Mouse (Mus musculus) midbrain, embryonic 12.5 days (tissue): ENCODE measurements around the gene Ppp1r12a. TPM values are rescaled to one million over a fixed set of nuclear protein-coding genes. Genes with fewer than 3 reads are reported as not detected.
A peak's percentile ranks its signal among the peaks of the same experiment; 100 is the strongest.

Experiments
- ATAC-seq: fragments of 200-750 bp; cut with Nextera tagmentation; 2 replicates; pipeline ENCODE4 v1.8.0; 2017; ENCODE audit warnings: low read depth, moderate TSS enrichment, moderate library complexity; ENCODE audit not compliant: low FRiP score
- H3K27ac ChIP-seq: fragments of 300-500 bp; sonication (generic); replicated peaks from 2 replicates; pipeline ENCODE4 v1.5.1; 2016; ENCODE audit warnings: mild to moderate bottlenecking
- H3K27me3 ChIP-seq: fragments of 300-500 bp; sonication (generic); 2 replicates; pipeline ENCODE4 v1.6.1; 2016; ENCODE audit warnings: mild to moderate bottlenecking
- H3K36me3 ChIP-seq: fragments of 300-500 bp; sonication (generic); 2 replicates; pipeline ENCODE4 v1.6.1; 2016
- H3K4me1 ChIP-seq: fragments of 300-500 bp; sonication (generic); 2 replicates; pipeline ENCODE4 v1.6.1; 2016
- H3K4me2 ChIP-seq: fragments of 300-500 bp; sonication (generic); replicated peaks from 2 replicates; pipeline ENCODE4 v1.6.1; 2016; ENCODE audit warnings: mild to moderate bottlenecking, moderate library complexity
- H3K4me3 ChIP-seq: fragments of 300-500 bp; sonication (generic); 2 replicates; pipeline ENCODE4 v1.5.1; 2016; ENCODE audit warnings: mild to moderate bottlenecking
- H3K9ac ChIP-seq: fragments of 300-500 bp; sonication (generic); replicated peaks from 2 replicates; pipeline ENCODE4 v1.6.1; 2016; ENCODE audit warnings: mild to moderate bottlenecking, moderate library complexity
- H3K9me3 ChIP-seq: fragments of 300-500 bp; sonication (generic); 2 replicates; pipeline ENCODE4 v1.6.1; 2016; ENCODE audit warnings: mild to moderate bottlenecking
- WGBS: fragments of 180-500 bp; shearing (Covaris S2); methylation state at CpG from one replicate; pipeline ENCODE4 v1.1.7; 2016; 5-methylcytosine and 5-hydroxymethylcytosine counted together
- polyA plus RNA-seq: library from polyadenylated mRNA; unstranded; fragments of >200 nt; fragmentation: Nextera tagmentation; extraction: Ambion mirVana; gene quantifications from 2 replicates; pipeline ENCODE4 v1.2.1, GENCODE M21; 2016

Ppp1r12a gene
- 83.4 and 90.9 TPM in 2 replicates for polyA plus RNA-seq

DNA sequence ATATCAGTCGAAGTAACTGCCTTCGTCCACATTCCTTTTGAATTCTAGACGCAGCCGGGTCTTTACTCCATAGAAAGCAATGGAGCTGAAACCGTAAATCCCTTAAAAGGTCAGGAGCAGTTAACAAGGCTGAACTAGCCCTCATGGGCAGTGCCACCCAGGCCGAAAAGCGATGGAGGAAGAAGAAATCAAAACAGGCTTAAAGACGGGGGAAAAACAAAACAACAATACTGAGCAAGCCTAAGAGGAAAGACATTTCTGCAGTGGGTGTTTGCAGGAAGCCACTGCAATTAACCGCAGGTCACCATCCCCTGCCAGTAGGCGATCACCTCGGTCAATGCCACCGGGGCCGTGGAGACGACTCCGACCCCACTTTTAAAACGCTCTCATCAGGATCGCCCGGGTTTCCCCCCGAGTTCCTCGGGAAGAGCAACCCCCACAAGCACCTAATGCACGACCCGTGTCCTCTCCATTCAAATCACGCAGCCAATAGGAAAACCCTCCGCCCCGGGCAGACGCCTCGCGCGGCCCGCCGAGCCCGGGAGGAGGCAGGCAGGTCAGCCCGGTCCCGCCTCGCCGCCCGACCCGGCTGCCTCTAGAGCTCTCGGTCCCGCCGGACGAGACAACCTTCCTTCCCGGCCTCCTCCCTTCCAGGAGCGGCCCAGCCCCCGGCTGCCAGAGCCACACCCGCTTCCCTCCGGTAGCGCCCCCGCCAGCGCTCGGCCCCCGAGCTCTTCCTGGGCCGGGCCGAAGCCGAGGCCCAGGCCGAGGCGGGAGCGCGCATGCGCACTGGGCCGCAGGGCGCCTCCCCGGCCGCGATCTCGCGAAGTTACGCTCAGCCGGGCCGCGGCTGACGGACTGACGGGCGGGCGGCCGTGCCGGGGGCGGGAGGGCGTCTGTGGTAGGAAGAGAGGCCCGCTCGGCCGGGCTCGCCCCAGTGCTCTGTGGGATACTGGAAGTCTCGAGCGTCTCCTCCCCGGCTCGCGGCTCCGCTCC, at the start of gene Ppp1r12a:
Gene Ppp1r12a, plus strand, starts transcription at position 933 of the 996 bp plus-strand sequence.
- under 1% methylated on average over 86 of the region's 89 CpGs for WGBS
- Histone ChIP-seq H3K9ac (peak within 1 kb of the TSS; percentile 99), H3K4me3 (peak within 1 kb of the TSS; percentile 99), H3K27ac (peak within 1 kb of the TSS; percentile 99), H3K36me3 (no peaks in the 10 kb centered on the region), H3K9me3 (no peaks in the 10 kb centered on the region), H3K27me3 (no peaks in the 10 kb centered on the region), H3K4me1 (peaks cover 21% of the 10 kb centered on the region), H3K4me2 (peak within 1 kb of the TSS; percentile 73)
- peak; percentile 96 for ATAC-seq

GRCm38 (mm10) chr10:108113361-108114237, 48.4 kb upstream of the Ppp1r12a start:
- 50% methylated on average over 17 of the region's 17 CpGs for WGBS
- H3K27me3 ChIP-seq, result no peaks in the 10 kb centered on the region
- ATAC-seq, result peak; percentile 70
- peak overlapping the region; percentile 36 for H3K4me2 ChIP-seq
- no peaks in the 10 kb centered on the region for H3K9me3 ChIP-seq
- no peak overlapping the region for H3K4me3 ChIP-seq
- no peak overlapping the region for H3K27ac ChIP-seq
- H3K36me3 ChIP-seq, result no peaks in the 10 kb centered on the region
- no peak overlapping the region for H3K9ac ChIP-seq
- no peaks in the 10 kb centered on the region for H3K4me1 ChIP-seq

- Histone ChIP-seq H3K36me3 (no peaks in the 10 kb centered on the region), H3K9me3 (no peaks in the 10 kb centered on the region), H3K4me1 (no peaks in the 10 kb centered on the region), H3K9ac (no peak overlapping the region), H3K27ac (no peak overlapping the region), H3K4me2 (no peak overlapping the region), H3K27me3 (no peaks in the 10 kb centered on the region), H3K4me3 (no peak overlapping the region)
- no peak for ATAC-seq
- WGBS, result 84% methylated on average over 13 of the region's 13 CpGs
Measured at GRCm38 (mm10) chr10:108118200-108119163, 43.5 kb upstream of the Ppp1r12a start.

GRCm38 (mm10) chr10:108119416-108119815, 42.6 kb upstream of the Ppp1r12a start:
- no peak overlapping the region for H3K9ac ChIP-seq
- H3K27ac ChIP-seq, result no peak overlapping the region
- ATAC-seq, result no peak
- H3K4me1 ChIP-seq, result no peaks in the 10 kb centered on the region
- 60% methylated on average over 1 of the region's 1 CpGs for WGBS
- no peaks in the 10 kb centered on the region for H3K36me3 ChIP-seq
- no peaks in the 10 kb centered on the region for H3K9me3 ChIP-seq
- no peaks in the 10 kb centered on the region for H3K27me3 ChIP-seq
- no peak overlapping the region for H3K4me3 ChIP-seq
- H3K4me2 ChIP-seq, result no peak overlapping the region

DNA sequence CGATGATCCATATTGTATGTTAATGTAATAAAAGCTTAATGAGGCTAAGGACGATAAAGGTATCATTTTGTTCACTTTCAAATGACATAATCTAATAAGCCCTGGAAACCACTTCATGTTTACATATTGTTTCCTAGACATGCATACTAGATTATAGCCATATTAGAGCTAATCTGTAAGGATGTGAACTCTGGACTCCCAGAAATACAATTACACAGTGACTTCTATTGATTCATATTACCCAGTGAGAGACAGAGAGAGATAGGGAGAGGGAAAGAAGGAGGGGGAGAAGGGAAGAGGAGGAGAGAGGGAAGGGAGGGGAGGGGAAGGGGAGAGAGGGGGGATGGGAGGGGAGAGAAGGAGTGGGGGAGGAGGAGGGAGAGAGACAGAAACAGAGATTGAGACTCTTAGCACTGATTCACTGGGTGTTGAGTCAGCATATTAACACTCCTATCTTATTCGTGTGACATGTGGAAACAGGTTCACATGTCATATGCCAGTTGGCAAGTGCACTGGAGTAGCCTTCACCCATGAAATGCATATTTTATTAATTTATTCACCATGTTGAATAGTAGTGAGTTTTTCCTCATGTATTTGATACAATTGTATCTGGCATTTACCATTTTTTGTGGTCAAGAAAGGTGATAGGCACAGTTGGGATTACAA, 36.9 kb upstream of the Ppp1r12a start:
- Histone ChIP-seq H3K36me3 (no peaks in the 10 kb centered on the region), H3K4me3 (no peak overlapping the region), H3K4me1 (no peaks in the 10 kb centered on the region), H3K4me2 (no peak overlapping the region), H3K9ac (no peak overlapping the region), H3K9me3 (no peaks in the 10 kb centered on the region), H3K27ac (no peak overlapping the region), H3K27me3 (no peaks in the 10 kb centered on the region)
- 91% methylated on average over 3 of the region's 3 CpGs for WGBS
- ATAC-seq, result no peak

GRCm38 (mm10) chr10:108129167-108129566, 32.8 kb upstream of the Ppp1r12a start:
- 85% methylated on average over 3 of the region's 3 CpGs for WGBS
- Histone ChIP-seq H3K27ac (no peak overlapping the region), H3K9me3 (no peaks in the 10 kb centered on the region), H3K36me3 (no peaks in the 10 kb centered on the region), H3K9ac (no peak overlapping the region), H3K4me3 (no peak overlapping the region), H3K4me2 (no peak overlapping the region), H3K27me3 (no peaks in the 10 kb centered on the region), H3K4me1 (no peaks in the 10 kb centered on the region)
- no peak for ATAC-seq

- no peak overlapping the region for H3K9ac ChIP-seq
- WGBS, result 86% methylated on average over 6 of the region's 6 CpGs
- no peaks in the 10 kb centered on the region for H3K36me3 ChIP-seq
- H3K4me1 ChIP-seq, result no peaks in the 10 kb centered on the region
- H3K27me3 ChIP-seq, result no peaks in the 10 kb centered on the region
- no peak overlapping the region for H3K4me2 ChIP-seq
- no peak overlapping the region for H3K27ac ChIP-seq
- H3K4me3 ChIP-seq, result no peak overlapping the region
- ATAC-seq, result no peak
- H3K9me3 ChIP-seq, result no peaks in the 10 kb centered on the region
Measured at GRCm38 (mm10) chr10:108131858-108132257, 30.1 kb upstream of the Ppp1r12a start.

- no peaks in the 10 kb centered on the region for H3K9me3 ChIP-seq
- ATAC-seq, result peak; percentile 62; the same call in 1 of the 2 replicates
- WGBS, result 87% methylated on average over 6 of the region's 6 CpGs
- no peak overlapping the region for H3K4me3 ChIP-seq
- no peaks in the 10 kb centered on the region for H3K4me1 ChIP-seq
- H3K36me3 ChIP-seq, result no peaks in the 10 kb centered on the region
- H3K9ac ChIP-seq, result no peak overlapping the region
- no peak overlapping the region for H3K27ac ChIP-seq
- H3K4me2 ChIP-seq, result no peak overlapping the region
- H3K27me3 ChIP-seq, result no peaks in the 10 kb centered on the region
Measured at GRCm38 (mm10) chr10:108133253-108133652, 28.7 kb upstream of the Ppp1r12a start.

DNA sequence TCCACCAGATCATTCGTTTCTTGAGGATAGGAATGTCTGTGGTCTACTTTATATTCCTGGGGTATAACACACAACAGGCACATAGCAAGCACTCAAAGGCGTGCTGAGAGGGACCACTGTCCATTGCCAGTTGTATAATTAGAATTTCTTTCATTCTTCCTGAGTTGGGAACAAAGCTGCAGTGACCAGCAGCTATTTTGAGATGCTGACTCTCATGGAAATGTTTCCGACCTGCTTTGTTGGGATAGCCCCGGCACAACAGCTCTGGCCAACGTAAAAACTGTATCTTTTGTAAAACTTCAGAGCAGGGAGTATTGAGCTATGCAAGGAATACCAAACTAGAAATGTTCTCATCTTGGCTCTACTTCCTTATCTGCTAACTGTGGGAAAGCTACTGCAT, 28.2 kb upstream of the Ppp1r12a start:
- peak; percentile 30; the same call in 1 of the 2 replicates for ATAC-seq
- WGBS, result 62% methylated on average over 5 of the region's 5 CpGs
- Histone ChIP-seq H3K4me2 (no peak overlapping the region), H3K9ac (no peak overlapping the region), H3K36me3 (no peaks in the 10 kb centered on the region), H3K4me1 (no peaks in the 10 kb centered on the region), H3K27ac (no peak overlapping the region), H3K9me3 (no peaks in the 10 kb centered on the region), H3K27me3 (no peaks in the 10 kb centered on the region), H3K4me3 (no peak overlapping the region)

DNA sequence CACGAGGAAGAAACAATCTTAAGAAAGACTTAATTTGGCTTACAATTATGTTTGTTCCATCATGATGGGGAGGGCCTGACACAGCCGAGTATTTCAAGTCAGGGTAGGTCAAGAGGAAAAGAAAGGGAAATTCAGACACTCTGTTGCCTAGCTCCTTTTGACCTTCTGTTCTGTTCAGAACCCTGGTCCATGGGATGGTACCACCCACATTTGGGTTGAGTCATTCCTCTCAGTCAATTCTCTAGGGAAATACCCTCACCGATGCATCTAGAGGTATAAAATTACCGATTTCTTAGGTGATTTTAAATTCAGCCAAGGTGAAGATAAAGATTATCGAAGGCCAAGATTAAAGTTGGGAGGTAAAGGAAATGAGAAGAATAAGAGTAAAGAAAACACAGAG, 23.6 kb upstream of the Ppp1r12a start:
- H3K27me3 ChIP-seq, result no peaks in the 10 kb centered on the region
- H3K36me3 ChIP-seq, result no peaks in the 10 kb centered on the region
- no peak for ATAC-seq
- H3K9me3 ChIP-seq, result no peaks in the 10 kb centered on the region
- H3K4me3 ChIP-seq, result no peak overlapping the region
- 85% methylated on average over 5 of the region's 5 CpGs for WGBS
- no peaks in the 10 kb centered on the region for H3K4me1 ChIP-seq
- no peak overlapping the region for H3K9ac ChIP-seq
- H3K27ac ChIP-seq, result no peak overlapping the region
- H3K4me2 ChIP-seq, result no peak overlapping the region

GRCm38 (mm10) chr10:108139788-108140187, 22.2 kb upstream of the Ppp1r12a start:
- no peak overlapping the region for H3K4me2 ChIP-seq
- no peak for ATAC-seq
- no peak overlapping the region for H3K4me3 ChIP-seq
- no peaks in the 10 kb centered on the region for H3K36me3 ChIP-seq
- H3K9ac ChIP-seq, result no peak overlapping the region
- no peak overlapping the region for H3K27ac ChIP-seq
- no peaks in the 10 kb centered on the region for H3K27me3 ChIP-seq
- H3K4me1 ChIP-seq, result no peaks in the 10 kb centered on the region
- 73% methylated on average over 3 of the region's 3 CpGs for WGBS
- no peaks in the 10 kb centered on the region for H3K9me3 ChIP-seq
